Mouse (Mus musculus) monocyte, adult 2 months (primary cell): ENCODE results near the gene Cd40.

Source experiments
- DNase-seq, 2 experiments: peaks; one replicate each; pipeline ENCODE4 v3.0.0; 2022; ENCODE audit warnings: low spot score in 2 of 2, low read depth in 1 of 2

Cd40 gene

DNA sequence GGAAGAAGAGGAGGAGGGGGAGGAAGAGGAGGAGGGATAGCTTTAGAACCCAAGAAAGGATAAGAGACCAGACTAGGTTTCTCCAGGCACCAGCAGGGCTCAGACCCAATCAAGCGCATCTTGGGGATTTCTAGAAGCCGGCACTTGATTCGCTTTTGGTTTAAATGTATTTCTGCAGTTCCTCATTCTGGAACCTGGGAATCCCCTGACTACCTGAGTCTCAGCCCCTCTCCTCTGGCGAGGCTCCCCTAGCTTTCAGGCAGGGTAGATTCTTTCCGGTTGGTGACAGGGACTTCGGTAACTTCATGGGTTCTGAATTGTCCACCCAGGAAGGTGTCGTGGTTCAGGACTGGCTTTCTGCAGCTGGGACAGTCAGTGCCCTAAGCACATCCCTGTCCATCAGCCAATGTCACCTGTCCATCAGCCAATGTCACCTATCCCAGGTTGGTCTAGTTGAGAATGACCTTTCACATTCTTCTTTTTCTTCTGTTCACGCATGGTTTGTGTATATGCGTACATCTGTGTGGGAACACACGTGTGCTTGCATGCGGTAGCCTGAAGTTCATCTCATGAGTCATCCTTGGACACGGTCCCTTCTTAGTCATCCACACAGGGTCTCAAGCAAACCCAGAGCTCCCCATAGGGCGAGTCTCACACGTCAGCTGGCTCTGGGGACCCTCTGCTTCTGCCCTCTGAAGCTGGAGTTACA is 1.1 kb downstream of the Cd40 start:
- no peak for DNase-seq

GRCm38 (mm10) chr2:165059961-165060360 is 4.5 kb downstream of the Cd40 start:
- no peak for DNase-seq

DNA sequence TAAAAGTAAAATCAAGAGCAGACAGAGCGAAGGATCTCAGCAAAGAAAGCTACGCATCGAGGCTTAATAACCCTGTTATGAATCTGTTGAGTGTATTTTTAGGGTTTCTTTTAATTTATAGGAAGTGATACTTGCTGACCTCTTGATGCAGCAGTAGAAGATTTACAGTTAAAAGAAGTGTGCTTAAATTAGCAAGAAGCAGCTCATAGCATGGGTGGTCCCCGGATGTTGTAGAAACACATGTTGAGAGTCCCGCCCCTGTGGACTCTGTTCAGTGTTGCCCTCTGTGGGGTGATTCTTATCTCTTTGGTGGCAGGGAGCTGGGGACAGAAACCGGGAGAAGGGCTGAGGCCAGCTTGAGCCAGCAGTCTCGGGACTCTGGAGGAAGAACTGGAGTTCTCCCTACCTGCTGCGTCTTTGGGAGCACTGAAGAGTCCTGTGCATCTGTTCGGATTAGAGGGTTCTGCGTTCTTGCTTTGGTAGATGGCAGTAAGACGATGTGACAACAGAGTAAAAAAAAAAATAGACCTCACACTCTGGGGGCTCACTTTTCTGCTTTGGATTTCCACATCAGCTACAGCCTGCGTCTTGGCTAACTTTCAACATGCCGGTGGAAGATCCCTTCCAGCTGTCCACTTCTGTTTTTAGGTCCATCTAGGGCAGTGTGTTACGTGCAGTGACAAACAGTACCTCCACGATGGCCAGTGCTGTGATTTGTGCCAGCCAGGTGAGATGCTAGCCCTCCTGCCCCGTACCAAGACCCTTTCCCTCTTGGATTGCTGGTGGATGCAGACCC is 6.4 kb downstream of the Cd40 start:
- DNase-seq, result no peak

GRCm38 (mm10) chr2:165064489-165064888 is 9.1 kb downstream of the Cd40 start:
- DNase-seq, result no peak

GRCm38 (mm10) chr2:165068806-165069205 is 13.4 kb downstream of the Cd40 start:
- no peak for DNase-seq

- DNase-seq, result no peak
Observed at GRCm38 (mm10) chr2:165070096-165070816, 14.8 kb downstream of the Cd40 start.

DNA sequence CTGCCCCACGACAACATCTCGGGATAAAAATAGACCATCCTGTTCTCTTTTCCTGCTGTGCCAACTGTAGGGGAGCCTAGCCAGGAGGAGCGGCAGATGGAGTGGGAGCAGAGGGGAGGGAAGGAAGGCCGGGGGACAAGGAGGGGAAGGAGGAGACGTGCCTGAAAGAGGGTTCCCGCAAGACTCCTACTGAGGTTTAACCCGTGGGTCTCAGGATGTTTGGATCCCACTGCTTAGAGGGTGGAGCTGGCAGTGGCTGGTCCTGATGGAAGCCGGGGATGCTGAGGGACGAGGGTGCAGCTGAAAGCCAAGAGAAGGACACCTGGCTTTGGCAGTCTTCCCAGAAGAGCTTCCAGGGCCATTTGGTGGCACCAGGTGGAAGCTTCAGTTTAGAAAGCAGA is 18.0 kb downstream of the Cd40 start:
- DNase-seq, result no peak

DNA sequence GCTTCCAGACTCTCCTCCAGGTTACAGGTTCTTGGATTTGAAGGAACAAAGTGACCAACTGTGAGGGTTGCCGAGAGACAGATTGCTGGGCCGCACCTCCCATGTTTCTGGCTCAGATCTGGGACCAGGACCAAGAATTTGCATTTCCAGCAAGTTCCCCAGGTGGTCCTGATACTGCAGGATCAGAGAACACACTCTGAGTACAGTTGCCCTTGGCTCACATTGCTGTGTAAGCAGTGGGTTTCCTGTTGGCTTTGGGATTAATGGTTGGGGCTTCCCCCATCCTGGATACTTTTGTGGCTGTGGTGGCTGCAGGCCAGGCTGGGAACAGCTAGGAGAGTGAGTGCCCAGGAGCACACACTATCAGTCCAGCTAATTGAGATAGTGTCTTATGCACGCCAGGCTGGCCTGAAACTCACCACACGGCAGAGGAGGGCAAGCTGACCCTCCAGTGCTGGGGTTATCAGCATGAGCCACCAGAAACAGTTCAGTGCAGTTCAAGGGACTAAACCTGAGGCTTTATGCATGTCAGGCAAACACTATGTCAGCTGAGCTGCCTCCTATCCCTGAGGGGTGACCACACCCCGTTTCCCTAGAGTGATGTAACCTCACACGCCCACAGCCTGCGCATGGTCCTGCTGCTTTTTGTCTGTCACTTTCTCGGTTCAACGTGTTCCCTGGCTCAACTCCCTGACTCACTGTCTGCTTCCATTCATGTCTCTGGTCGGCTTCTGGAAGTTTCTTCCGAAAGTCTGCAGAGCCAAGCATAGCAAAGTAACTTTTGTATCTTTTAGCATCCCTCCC is 18.9 kb downstream of the Cd40 start:
- no peak for DNase-seq

- DNase-seq, result peak in 1 of 2 experiments; percentile 65
Observed at GRCm38 (mm10) chr2:165074937-165075336, 19.5 kb downstream of the Cd40 start.

- DNase-seq, result no peak
Observed at GRCm38 (mm10) chr2:165077055-165077454, 21.6 kb downstream of the Cd40 start.

DNA sequence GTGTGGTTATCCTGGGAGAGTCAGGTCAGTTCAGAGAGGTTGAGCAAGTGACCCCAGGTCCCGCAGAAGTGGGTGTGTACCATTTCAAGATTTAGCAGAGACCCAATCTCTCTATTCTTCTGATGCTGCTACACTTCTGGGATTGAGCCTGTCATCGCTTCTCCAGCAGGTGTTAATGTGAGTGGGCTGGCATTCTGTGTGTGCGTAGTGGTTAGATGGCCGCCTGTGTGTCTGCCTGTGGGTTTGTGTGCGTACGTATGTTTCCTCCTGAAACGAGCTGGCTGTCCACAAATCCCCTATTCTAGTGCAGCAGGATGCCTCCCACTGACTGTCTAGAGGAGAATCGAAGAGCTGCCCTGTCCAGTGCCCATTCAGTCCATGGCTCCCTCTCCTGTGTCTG is 22.6 kb downstream of the Cd40 start:
- no peak for DNase-seq

DNA sequence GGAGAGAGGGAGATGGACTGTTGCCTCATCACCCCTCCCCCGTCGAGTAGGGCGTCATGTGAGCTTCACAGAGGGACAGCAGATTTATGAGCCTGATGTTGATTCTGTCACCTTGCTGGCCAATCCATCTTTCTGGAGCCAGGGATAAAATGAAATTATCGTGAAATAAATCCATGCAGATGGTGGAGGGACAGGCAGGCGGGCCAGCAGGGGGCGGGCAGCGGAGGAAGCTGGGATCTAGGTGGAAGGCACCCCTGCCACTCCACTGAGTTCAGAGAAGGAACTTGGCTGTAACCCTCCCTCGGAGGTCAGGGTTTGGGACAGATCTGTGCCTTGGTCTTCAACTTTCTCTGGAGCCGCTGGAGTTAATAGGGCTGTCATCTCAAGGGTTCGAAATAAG is 23.2 kb downstream of the Cd40 start:
- no peak for DNase-seq

GRCm38 (mm10) chr2:165080657-165081056 is 25.2 kb downstream of the Cd40 start:
- DNase-seq, result no peak

DNA sequence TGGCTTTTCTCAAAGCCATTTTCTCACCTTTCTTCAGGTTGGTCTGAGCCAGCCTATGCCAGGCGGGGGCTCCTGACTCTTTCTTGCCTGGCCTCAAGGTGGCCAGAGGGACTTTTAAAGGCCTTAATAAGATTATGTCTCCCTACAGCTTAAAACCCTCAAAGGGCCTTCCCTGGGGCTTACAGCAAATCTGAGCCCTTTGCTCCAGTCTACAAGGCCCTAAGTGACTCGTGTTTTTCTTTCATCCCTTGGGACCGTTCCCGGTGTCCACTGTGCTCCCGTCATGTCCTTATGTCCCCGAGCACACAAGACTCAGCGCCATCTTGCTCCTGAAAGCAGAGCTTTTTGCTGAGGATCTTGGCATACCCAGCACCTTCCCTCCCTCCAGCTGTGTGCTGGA is 25.8 kb downstream of the Cd40 start:
- no peak for DNase-seq

DNA sequence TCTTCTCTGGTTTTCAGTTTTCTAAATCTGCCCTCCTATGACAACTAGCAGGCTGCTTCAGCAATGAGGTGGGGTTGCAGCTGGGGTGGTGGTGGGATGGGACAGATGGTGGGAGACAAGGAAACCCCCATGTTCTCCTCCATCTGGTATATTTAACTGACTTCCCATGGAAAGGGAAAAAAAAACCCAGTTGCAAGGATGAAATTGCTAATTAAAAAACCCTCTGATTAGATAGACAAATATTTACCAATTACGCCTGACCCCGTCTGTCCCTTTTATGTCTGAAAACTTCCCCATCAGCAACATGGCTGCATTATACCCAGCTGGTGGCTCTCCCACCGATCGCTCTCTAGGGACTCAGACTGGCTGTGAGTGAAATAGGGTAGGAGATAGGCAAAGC is 31.2 kb downstream of the Cd40 start:
- no peak for DNase-seq

DNA sequence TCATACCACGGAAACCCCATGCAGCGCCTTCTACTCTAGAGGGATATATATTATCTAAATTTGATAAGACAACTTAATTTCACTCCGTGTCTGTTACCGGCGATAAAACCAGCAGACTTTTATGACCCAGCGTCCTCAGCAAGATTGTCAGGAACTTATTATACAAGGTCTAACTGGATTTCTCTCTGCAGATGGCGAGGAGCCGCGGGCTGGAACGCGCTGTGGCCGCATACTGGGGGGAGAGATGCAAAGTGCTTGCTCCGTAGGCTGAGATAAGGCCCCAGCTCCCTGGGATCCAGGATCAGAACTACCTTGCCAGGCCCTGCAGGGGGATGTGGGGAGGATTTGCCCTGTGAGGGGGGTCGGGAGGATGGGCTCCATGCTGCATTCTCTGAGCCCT is 34.0 kb downstream of the Cd40 start:
- no peak for DNase-seq

GRCm38 (mm10) chr2:165090650-165091049 is 35.2 kb downstream of the Cd40 start, which contains the start of gene 1700025C18Rik:
TSS of gene 1700025C18Rik (minus strand) at chr2:165090750.
- no peak for DNase-seq

DNA sequence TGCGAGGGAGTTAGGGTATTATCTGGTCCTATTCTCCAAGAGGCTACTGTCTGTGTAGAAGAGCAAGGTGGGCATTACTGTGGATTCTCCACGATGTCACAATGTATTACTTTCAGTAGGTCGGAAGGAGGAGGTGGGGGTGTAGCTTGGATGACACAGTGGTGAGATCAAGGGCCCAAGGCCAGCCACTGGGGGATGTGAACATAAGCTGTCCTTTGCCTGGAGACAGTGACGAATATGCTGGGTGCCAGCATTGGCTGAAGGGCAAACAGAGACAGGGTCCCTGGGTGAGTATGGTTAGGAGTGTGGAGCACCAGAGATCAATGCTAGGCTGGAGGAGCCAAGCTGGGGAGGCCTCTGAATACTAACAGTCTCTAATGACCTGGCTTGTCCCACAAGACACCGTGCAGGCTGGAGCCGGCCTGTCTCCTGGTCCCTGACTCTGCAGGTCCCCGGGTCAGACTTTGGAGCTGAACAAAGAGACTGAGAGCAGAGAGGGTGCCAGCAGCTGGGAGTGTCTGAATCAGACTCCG is 36.1 kb downstream of the Cd40 start:
- no peak for DNase-seq

- no peak for DNase-seq
Observed at GRCm38 (mm10) chr2:165092393-165092792, 37.0 kb downstream of the Cd40 start.

DNA sequence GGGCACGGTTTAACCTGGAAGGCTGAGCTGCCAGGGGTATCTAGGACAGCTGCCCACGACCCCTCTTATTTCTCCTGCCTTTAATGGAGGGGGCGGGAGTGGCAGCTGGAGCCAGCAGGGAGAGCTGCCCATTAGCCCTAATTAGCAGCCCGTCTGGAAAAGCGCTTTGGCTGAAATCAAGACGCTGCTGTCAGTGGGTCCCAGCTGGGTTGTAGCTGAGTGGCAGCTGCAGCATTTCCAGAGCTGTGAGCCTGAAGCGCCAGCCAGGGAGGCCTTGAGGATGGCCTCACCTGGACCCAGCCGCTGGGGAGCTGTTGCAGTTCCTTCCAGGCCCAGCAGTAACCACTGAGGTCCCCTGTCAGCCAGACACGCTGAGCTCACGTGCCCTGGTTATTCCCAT is 40.9 kb downstream of the Cd40 start:
- DNase-seq, result no peak

DNA sequence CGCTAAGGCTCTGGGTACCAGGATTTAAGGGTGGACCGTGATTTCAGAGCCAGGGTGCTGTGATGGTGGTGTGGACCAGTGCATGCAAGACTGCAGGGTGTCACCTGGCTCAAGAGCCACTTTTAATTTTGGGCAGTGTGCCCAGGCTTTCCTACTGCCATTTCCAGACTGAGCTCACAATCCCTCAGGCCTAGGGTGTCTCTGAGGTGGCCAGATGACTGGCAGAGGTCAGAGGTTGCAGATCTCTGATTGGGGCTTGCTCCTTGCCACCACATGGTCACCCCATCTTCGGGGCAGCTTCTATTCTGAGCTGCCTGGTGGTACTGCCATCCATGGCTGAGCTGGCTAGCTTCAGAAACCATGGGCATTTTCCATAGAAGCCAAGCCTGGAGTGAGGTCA is 43.4 kb downstream of the Cd40 start:
- DNase-seq, result no peak
